ENCODE assay signal across 8 mouse cellular contexts in genomic region chr10:106632171-106632935, GRCm38 (mm10).
DNase-seq lines count a peak whose midpoint lies in the region; ATAC-seq lines count a peak whose summit lies in the region.

No protein-coding gene starts in this region.

- no peaks in the 10 kb centered on the region for H3K9me3 ChIP-seq in lung, embryonic 16.5 days (ENCODE audit: control insufficient read depth, low read length)
- no peaks in the 10 kb centered on the region for H3K9me3 ChIP-seq in embryonic facial prominence, embryonic 15.5 days (replicated peaks)
- H3K9me3 ChIP-seq in neural tube, embryonic 15.5 days (replicated peaks): no peaks in the 10 kb centered on the region
- no peaks in the 10 kb centered on the region for H3K9me3 ChIP-seq in heart, embryonic 11.5 days (replicated peaks; ENCODE audit: control insufficient read depth, low read length)

- no peak overlapping the region for H3K9ac ChIP-seq in lung, embryonic 16.5 days (ENCODE audit: low read length)
- no peak overlapping the region for H3K9ac ChIP-seq in embryonic facial prominence, embryonic 15.5 days
- no peak overlapping the region for H3K9ac ChIP-seq in neural tube, embryonic 15.5 days (replicated peaks)
- H3K9ac ChIP-seq in heart, embryonic 11.5 days (ENCODE audit: low read depth, low read length): no peak overlapping the region

- H3K36me3 ChIP-seq in lung, embryonic 16.5 days (ENCODE audit: control insufficient read depth, insufficient read depth, low read length): no peaks in the 10 kb centered on the region
- H3K36me3 ChIP-seq in embryonic facial prominence, embryonic 15.5 days: no peaks in the 10 kb centered on the region
- no peaks in the 10 kb centered on the region for H3K36me3 ChIP-seq in neural tube, embryonic 15.5 days
- no peaks in the 10 kb centered on the region for H3K36me3 ChIP-seq in heart, embryonic 11.5 days (ENCODE audit: control insufficient read depth, insufficient read depth, low read length)

- H3K27ac ChIP-seq in lung, embryonic 16.5 days (ENCODE audit: low read length): no peak overlapping the region
- H3K27ac ChIP-seq in embryonic facial prominence, embryonic 15.5 days (replicated peaks): no peak overlapping the region
- H3K27ac ChIP-seq in neural tube, embryonic 15.5 days (replicated peaks): 0 out of 2 replicates have a peak overlapping the region, but pooled peaks have one; percentile 46
- no peak overlapping the region for H3K27ac ChIP-seq in heart, embryonic 11.5 days (ENCODE audit: low read depth, low read length)

- 36% methylated on average over 18 of the region's 18 CpGs for WGBS in lung, embryonic 16.5 days
- WGBS in embryonic facial prominence, embryonic 15.5 days: 43% methylated on average over 18 of the region's 18 CpGs
- WGBS in neural tube, embryonic 15.5 days: 41% methylated on average over 18 of the region's 18 CpGs
- WGBS in heart, embryonic 11.5 days (ENCODE audit: insufficient replicate concordance): 58% methylated on average over 18 of the region's 18 CpGs

- peak overlapping the region; percentile 41 for H3K4me3 ChIP-seq in lung, embryonic 16.5 days (ENCODE audit: low read length)
- peak overlapping the region; percentile 6 for H3K4me3 ChIP-seq in embryonic facial prominence, embryonic 15.5 days (replicated peaks)
- peak overlapping the region; percentile 15 for H3K4me3 ChIP-seq in neural tube, embryonic 15.5 days (replicated peaks)
- no peak overlapping the region for H3K4me3 ChIP-seq in heart, embryonic 11.5 days (ENCODE audit: low read depth, low read length)

- H3K27me3 ChIP-seq in lung, embryonic 16.5 days (ENCODE audit: control insufficient read depth, insufficient read depth, low read depth, low read length): no peaks in the 10 kb centered on the region
- H3K27me3 ChIP-seq in embryonic facial prominence, embryonic 15.5 days: no peaks in the 10 kb centered on the region
- H3K27me3 ChIP-seq in neural tube, embryonic 15.5 days (replicated peaks): no peaks in the 10 kb centered on the region
- H3K27me3 ChIP-seq in heart, embryonic 11.5 days (ENCODE audit: control insufficient read depth, insufficient read depth, low read length): no peaks in the 10 kb centered on the region

- peak overlapping the region; percentile 51 for H3K4me2 ChIP-seq in lung, embryonic 16.5 days (ENCODE audit: low read depth, low read length)
- H3K4me2 ChIP-seq in embryonic facial prominence, embryonic 15.5 days (replicated peaks): peak overlapping the region; percentile 25
- H3K4me2 ChIP-seq in neural tube, embryonic 15.5 days: peak overlapping the region; percentile 37
- H3K4me2 ChIP-seq in heart, embryonic 11.5 days: no peak overlapping the region

- no peak for ATAC-seq in lung, embryonic 16.5 days (ENCODE audit: low read depth)
- ATAC-seq in embryonic facial prominence, embryonic 15.5 days (ENCODE audit: insufficient number of reproducible peaks, low FRiP score, low TSS enrichment, low read depth): no peak
- peak; percentile 80; the same call in 1 of the 2 replicates for ATAC-seq in neural tube, embryonic 15.5 days (ENCODE audit: low FRiP score)
- no peak for ATAC-seq in heart, embryonic 11.5 days (replicated peaks; ENCODE audit: insufficient number of reproducible peaks, low FRiP score, low TSS enrichment)

- no peaks in the 10 kb centered on the region; the same call in 1 of the 2 replicates for H3K4me1 ChIP-seq in lung, embryonic 16.5 days (replicated peaks; ENCODE audit: control insufficient read depth, insufficient read depth, low read length)
- H3K4me1 ChIP-seq in embryonic facial prominence, embryonic 15.5 days: no peaks in the 10 kb centered on the region
- H3K4me1 ChIP-seq in neural tube, embryonic 15.5 days: peaks cover 7% of the 10 kb centered on the region; the same call in 1 of the 2 replicates
- H3K4me1 ChIP-seq in heart, embryonic 11.5 days (ENCODE audit: control insufficient read depth, insufficient read depth, low read length): no peaks in the 10 kb centered on the region

- DNase-seq in lung, postnatal 4 days: no peak
- DNase-seq in layer of hippocampus, adult 11-12 months (ENCODE audit: low spot score): peak; percentile 55
- no peak for DNase-seq in T-cell, adult 2 months (ENCODE audit: low spot score)
- no peak for DNase-seq in urinary bladder, adult 2 months (ENCODE audit: low spot score)
